Mouse (Mus musculus): ENCODE measurements around the gene Nrg3. TPM values are rescaled to one million over a fixed set of nuclear protein-coding genes. Genes with fewer than 3 reads are reported as not detected.

Nrg3 gene
- polyA plus RNA-seq, 1 experiment from 2014 or later: 0.04 TPM

DNA sequence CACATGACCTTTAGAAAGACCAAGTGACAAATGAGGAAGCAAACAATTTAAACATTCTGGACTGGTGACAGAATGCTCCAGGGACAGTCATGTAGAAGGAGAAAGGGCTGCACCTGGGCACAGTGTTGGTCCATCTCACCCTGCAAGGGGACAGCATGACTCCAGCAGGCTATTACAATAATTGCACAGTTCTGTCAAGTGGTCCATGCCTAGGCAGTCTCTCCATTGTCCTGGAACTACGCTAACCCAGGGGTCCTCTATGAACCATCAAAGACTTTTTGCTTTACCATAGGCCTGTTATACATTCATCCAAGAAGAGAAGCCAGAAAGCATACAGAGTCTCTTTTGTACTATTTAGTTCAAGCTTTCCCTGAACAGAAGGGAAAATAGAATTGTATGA is 549.2 kb downstream of the Nrg3 start:
- no peak overlapping the region for H3K4me2 ChIP-seq (ENCODE audit: low read depth, low read length)
- no peaks in the 10 kb centered on the region for H3K27me3 ChIP-seq (ENCODE audit: control insufficient read depth, insufficient read depth, low read depth, low read length)
- no peak for ATAC-seq (ENCODE audit: low read depth)
- H3K9me3 ChIP-seq (ENCODE audit: control insufficient read depth, low read length): no peaks in the 10 kb centered on the region
- no peaks in the 10 kb centered on the region for H3K4me1 ChIP-seq (replicated peaks; ENCODE audit: control insufficient read depth, insufficient read depth, low read length)
- H3K9ac ChIP-seq (ENCODE audit: low read length): no peak overlapping the region
- no peak overlapping the region for H3K4me3 ChIP-seq (ENCODE audit: low read length)
- no peak overlapping the region for H3K27ac ChIP-seq (ENCODE audit: low read length)
- H3K36me3 ChIP-seq (ENCODE audit: control insufficient read depth, insufficient read depth, low read length): no peaks in the 10 kb centered on the region
- WGBS: 87% methylated on average over 1 of the region's 1 CpGs

DNA sequence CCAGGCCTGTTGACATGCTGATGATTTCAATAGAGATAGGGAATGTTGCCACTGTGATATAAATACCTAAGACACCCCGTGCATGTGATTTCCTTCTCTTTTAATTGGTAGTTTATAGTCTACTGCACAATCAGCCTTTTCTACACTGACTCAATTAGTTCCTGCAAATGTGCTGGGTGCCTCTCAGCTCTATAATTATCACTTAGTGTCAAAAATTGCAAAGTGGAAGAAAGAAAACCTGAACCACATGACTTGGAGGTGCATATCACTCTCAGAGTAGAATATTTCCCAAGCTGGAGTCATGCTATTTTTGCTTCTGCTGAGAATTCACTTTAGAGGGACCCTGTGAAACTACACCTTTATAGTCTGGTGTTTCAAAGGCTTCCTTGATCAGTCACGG is 552.1 kb downstream of the Nrg3 start:
- no peak overlapping the region for H3K9ac ChIP-seq (ENCODE audit: low read length)
- no peak for ATAC-seq (ENCODE audit: low read depth)

DNA sequence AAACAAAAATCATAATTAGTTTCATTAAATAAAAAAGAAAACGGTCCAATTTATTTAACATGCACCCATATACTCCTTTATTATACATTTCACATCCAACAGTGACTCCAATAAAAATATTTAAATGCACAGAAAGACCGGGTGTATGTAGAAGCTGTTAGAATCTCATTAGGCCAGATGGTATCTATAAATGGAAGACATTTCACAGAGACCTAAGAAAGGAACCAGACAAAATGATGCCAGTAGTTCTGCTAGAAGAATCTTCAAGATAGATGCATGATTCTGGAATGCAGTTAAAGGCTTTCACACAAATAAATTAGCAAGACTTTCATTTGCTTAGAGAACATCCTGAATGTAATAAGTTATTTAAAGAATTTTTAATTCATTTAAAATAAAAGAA is 602.3 kb downstream of the Nrg3 start:
- H3K9me3 ChIP-seq (ENCODE audit: control insufficient read depth, low read length): no peaks in the 10 kb centered on the region
- H3K4me2 ChIP-seq (ENCODE audit: low read depth, low read length): no peak overlapping the region
- no peaks in the 10 kb centered on the region for H3K4me1 ChIP-seq (replicated peaks; ENCODE audit: control insufficient read depth, insufficient read depth, low read length)
- WGBS: 56% methylated on average over 2 of the region's 2 CpGs
- no peaks in the 10 kb centered on the region for H3K27me3 ChIP-seq (ENCODE audit: control insufficient read depth, insufficient read depth, low read depth, low read length)
- H3K9ac ChIP-seq (ENCODE audit: low read length): no peak overlapping the region
- no peak overlapping the region for H3K4me3 ChIP-seq (ENCODE audit: low read length)
- H3K27ac ChIP-seq (ENCODE audit: low read length): no peak overlapping the region
- no peak for ATAC-seq (ENCODE audit: low read depth)
- H3K36me3 ChIP-seq (ENCODE audit: control insufficient read depth, insufficient read depth, low read length): no peaks in the 10 kb centered on the region

More for the DNA sequence above, 552.1 kb downstream of the Nrg3 start:
- WGBS: 73% methylated on average over 2 of the region's 2 CpGs
- Histone ChIP-seq H3K4me2 (ENCODE audit: low read depth, low read length) (no peak overlapping the region), H3K27ac (ENCODE audit: low read length) (no peak overlapping the region), H3K27me3 (ENCODE audit: control insufficient read depth, insufficient read depth, low read depth, low read length) (no peaks in the 10 kb centered on the region), H3K4me1 (replicated peaks; ENCODE audit: control insufficient read depth, insufficient read depth, low read length) (no peaks in the 10 kb centered on the region), H3K9me3 (ENCODE audit: control insufficient read depth, low read length) (no peaks in the 10 kb centered on the region), H3K36me3 (ENCODE audit: control insufficient read depth, insufficient read depth, low read length) (no peaks in the 10 kb centered on the region), H3K4me3 (ENCODE audit: low read length) (no peak overlapping the region)

DNA sequence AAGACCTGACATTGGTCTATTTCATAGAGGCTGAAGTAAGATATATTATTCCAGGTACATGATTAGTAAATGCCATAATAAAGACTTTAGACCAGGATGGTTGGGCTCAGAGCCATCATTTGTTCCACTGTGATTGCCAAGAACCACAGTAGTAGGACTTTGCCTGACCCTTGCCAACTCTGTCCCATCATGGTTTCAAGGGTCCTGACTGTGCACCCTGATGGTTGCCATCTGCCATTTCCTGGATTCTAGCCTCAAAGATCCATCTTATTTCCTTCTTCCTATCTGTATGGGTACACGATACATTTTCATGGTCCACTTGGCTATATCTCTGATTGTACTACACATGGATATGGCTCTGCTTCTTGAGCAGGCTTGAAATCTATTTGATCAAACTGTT is 625.3 kb downstream of the Nrg3 start:
- 93% methylated on average over 1 of the region's 1 CpGs for WGBS
- ATAC-seq (ENCODE audit: low read depth): no peak
- Histone ChIP-seq H3K36me3 (ENCODE audit: control insufficient read depth, insufficient read depth, low read length) (no peaks in the 10 kb centered on the region), H3K27ac (ENCODE audit: low read length) (no peak overlapping the region), H3K4me3 (ENCODE audit: low read length) (no peak overlapping the region), H3K4me2 (ENCODE audit: low read depth, low read length) (no peak overlapping the region), H3K4me1 (replicated peaks; ENCODE audit: control insufficient read depth, insufficient read depth, low read length) (no peaks in the 10 kb centered on the region), H3K9ac (ENCODE audit: low read length) (no peak overlapping the region), H3K9me3 (ENCODE audit: control insufficient read depth, low read length) (no peaks in the 10 kb centered on the region), H3K27me3 (ENCODE audit: control insufficient read depth, insufficient read depth, low read depth, low read length) (no peaks in the 10 kb centered on the region)

DNA sequence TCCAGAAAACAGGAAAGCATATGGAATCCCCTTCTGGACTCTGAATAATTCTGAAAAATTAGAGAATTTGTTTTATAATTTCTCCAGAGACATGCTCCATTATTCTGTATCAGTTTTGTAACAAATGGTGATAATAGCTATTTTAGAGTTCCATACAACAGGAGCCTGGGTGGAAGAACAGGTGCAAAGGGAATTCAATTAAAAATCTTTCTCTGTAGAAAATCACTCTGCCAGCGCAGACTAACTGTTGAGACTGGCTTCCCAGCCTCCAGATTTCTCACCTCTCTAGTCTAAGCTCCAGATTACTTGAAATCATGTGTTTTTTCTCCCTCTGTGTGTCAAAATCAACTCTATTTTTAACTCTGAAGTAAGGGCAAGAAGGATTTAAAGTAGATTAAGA is 625.8 kb downstream of the Nrg3 start:
- H3K9ac ChIP-seq (ENCODE audit: low read length): no peak overlapping the region
- H3K9me3 ChIP-seq (ENCODE audit: control insufficient read depth, low read length): no peaks in the 10 kb centered on the region
- no peak overlapping the region for H3K4me2 ChIP-seq (ENCODE audit: low read depth, low read length)
- no peaks in the 10 kb centered on the region for H3K36me3 ChIP-seq (ENCODE audit: control insufficient read depth, insufficient read depth, low read length)
- 72% methylated on average over 1 of the region's 1 CpGs for WGBS
- H3K4me1 ChIP-seq (replicated peaks; ENCODE audit: control insufficient read depth, insufficient read depth, low read length): no peaks in the 10 kb centered on the region
- no peak for ATAC-seq (ENCODE audit: low read depth)
- H3K4me3 ChIP-seq (ENCODE audit: low read length): no peak overlapping the region
- no peak overlapping the region for H3K27ac ChIP-seq (ENCODE audit: low read length)
- no peaks in the 10 kb centered on the region for H3K27me3 ChIP-seq (ENCODE audit: control insufficient read depth, insufficient read depth, low read depth, low read length)

DNA sequence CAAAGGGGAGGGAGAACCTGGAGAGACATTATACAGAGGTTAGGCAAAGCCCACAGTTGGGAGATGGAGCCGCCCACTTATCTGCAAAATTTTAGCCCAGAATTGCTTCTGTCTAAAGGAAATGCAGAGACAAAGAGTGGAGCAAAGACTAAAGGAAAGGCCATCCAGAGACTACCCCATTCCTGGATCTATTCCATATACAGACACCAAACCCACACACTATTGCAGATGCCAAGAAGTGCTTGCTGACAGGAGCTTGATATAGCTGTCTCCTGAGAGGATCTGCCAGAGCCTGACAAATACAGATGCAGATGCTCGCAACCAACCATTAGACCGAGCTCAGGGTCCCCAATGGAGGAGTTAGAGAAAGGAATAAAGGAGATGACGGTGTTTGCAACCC is 637.9 kb downstream of the Nrg3 start:
- H3K9ac ChIP-seq (ENCODE audit: low read length): no peak overlapping the region
- H3K27ac ChIP-seq (ENCODE audit: low read length): no peak overlapping the region
- no peaks in the 10 kb centered on the region for H3K27me3 ChIP-seq (ENCODE audit: control insufficient read depth, insufficient read depth, low read depth, low read length)
- H3K36me3 ChIP-seq (ENCODE audit: control insufficient read depth, insufficient read depth, low read length): no peaks in the 10 kb centered on the region
- no peaks in the 10 kb centered on the region for H3K4me1 ChIP-seq (replicated peaks; ENCODE audit: control insufficient read depth, insufficient read depth, low read length)
- H3K9me3 ChIP-seq (ENCODE audit: control insufficient read depth, low read length): no peaks in the 10 kb centered on the region
- WGBS: 82% methylated on average over 4 of the region's 4 CpGs
- H3K4me3 ChIP-seq (ENCODE audit: low read length): no peak overlapping the region
- ATAC-seq (ENCODE audit: low read depth): no peak
- H3K4me2 ChIP-seq (ENCODE audit: low read depth, low read length): no peak overlapping the region

DNA sequence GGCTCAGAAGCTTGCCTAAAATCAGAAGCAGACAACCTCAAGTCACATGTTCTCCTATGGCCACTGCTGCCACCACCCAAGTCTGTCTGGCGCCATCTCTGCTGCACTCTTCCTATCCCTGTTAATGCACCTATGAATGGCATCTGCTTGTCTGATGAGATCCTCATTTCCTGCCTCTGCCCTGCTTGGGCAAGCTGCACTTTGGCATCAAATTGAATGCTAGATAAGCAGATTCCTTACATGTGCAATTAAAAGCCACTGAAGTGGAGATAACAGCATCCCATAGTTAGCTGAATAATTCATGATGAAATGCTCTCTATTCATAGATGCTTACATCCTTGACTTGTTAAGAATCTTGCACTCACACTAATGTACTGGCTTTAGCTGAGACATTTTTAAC is 648.0 kb downstream of the Nrg3 start:
- ATAC-seq (ENCODE audit: low read depth): no peak
- no peaks in the 10 kb centered on the region for H3K9me3 ChIP-seq (ENCODE audit: control insufficient read depth, low read length)
- 78% methylated on average over 1 of the region's 1 CpGs for WGBS

DNA sequence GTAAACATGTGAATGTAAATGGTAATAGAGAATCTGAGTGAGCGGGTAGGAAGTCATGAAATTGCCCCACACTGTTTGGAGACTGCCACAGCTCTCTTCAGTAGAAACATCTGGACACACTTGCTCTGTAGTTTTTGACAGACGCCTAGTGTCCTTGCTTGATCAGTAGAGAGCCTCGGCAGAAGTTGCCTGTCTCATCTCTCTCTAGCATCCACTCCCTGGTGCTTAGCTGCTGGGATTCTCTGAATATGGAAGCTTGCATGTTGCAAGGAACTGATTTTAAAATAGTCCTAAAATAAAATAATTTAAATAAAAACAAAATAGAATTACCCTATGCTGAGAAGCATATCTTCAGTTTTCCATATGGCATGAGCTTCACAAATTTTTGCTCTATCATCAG is 675.9 kb downstream of the Nrg3 start:
- no peaks in the 10 kb centered on the region for H3K27me3 ChIP-seq (ENCODE audit: control insufficient read depth, insufficient read depth, low read depth, low read length)
- no peak overlapping the region for H3K4me3 ChIP-seq (ENCODE audit: low read length)
- 66% methylated on average over 3 of the region's 3 CpGs for WGBS
- H3K4me2 ChIP-seq (ENCODE audit: low read depth, low read length): no peak overlapping the region
- no peak overlapping the region for H3K9ac ChIP-seq (ENCODE audit: low read length)
- no peak for ATAC-seq (ENCODE audit: low read depth)
- no peaks in the 10 kb centered on the region for H3K4me1 ChIP-seq (replicated peaks; ENCODE audit: control insufficient read depth, insufficient read depth, low read length)
- no peaks in the 10 kb centered on the region for H3K9me3 ChIP-seq (ENCODE audit: control insufficient read depth, low read length)
- no peak overlapping the region for H3K27ac ChIP-seq (ENCODE audit: low read length)
- no peaks in the 10 kb centered on the region for H3K36me3 ChIP-seq (ENCODE audit: control insufficient read depth, insufficient read depth, low read length)

More for the DNA sequence above, 648.0 kb downstream of the Nrg3 start:
- Histone ChIP-seq H3K4me3 (ENCODE audit: low read length) (no peak overlapping the region), H3K36me3 (ENCODE audit: control insufficient read depth, insufficient read depth, low read length) (no peaks in the 10 kb centered on the region), H3K4me2 (ENCODE audit: low read depth, low read length) (no peak overlapping the region), H3K9ac (ENCODE audit: low read length) (no peak overlapping the region), H3K27me3 (ENCODE audit: control insufficient read depth, insufficient read depth, low read depth, low read length) (no peaks in the 10 kb centered on the region), H3K27ac (ENCODE audit: low read length) (no peak overlapping the region), H3K4me1 (replicated peaks; ENCODE audit: control insufficient read depth, insufficient read depth, low read length) (no peaks in the 10 kb centered on the region)

DNA sequence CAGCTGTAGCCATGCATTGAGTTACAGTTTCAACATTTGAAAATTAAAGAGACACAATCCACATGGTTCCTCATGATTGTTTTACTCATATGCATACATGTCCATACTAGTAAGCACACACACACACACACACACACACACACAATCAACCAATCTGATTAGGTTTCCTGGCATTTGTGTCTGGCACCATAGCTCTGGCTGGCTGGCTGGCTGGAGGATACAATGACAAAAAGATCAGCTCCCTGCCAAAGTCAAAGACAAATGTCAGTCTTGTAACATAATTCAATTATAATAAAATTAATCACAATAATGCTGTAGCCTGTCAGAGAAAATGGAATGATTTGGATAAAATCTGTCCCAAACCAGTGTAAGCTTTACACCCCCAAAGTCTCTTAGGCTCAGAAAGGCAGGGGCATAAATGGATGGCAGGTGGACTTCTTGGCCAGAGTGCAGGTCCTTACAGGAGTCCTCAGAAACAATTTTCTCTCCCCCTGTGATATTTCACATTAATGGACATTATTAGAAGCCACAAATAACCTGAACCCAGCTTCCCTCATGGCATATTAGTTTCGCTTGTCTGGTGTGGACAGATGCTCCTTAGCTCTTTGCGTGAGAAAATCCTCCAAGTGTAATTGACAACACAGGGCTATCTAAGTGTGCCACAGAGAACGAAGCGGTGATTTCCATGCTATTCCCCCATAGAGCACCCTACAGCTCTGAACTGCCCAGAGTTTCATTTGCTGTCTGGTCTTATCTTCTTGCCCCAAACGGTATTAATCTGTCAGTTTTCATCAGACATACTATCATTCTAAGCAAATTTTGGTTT is 697.4 kb downstream of the Nrg3 start:
- no peaks in the 10 kb centered on the region for H3K4me1 ChIP-seq (replicated peaks; ENCODE audit: control insufficient read depth, insufficient read depth, low read length)
- no peak for ATAC-seq (ENCODE audit: low read depth)
- no peaks in the 10 kb centered on the region for H3K9me3 ChIP-seq (ENCODE audit: control insufficient read depth, low read length)
- no peak overlapping the region for H3K9ac ChIP-seq (ENCODE audit: low read length)
- H3K4me3 ChIP-seq (ENCODE audit: low read length): no peak overlapping the region
- H3K27ac ChIP-seq (ENCODE audit: low read length): no peak overlapping the region
- WGBS: 78% methylated on average over 5 of the region's 5 CpGs
- no peaks in the 10 kb centered on the region for H3K36me3 ChIP-seq (ENCODE audit: control insufficient read depth, insufficient read depth, low read length)
- no peaks in the 10 kb centered on the region for H3K27me3 ChIP-seq (ENCODE audit: control insufficient read depth, insufficient read depth, low read depth, low read length)
- no peak overlapping the region for H3K4me2 ChIP-seq (ENCODE audit: low read depth, low read length)

All from lung, embryonic 16.5 days (tissue).